Mouse (Mus musculus) left cerebral cortex, adult 18-20 months (tissue): ENCODE results near the gene Zfp568. TPM values are rescaled to one million over a fixed set of nuclear protein-coding genes. Genes with fewer than 3 reads are reported as not detected.
A peak's percentile ranks its signal among the peaks of the same experiment; 100 is the strongest.

Experiments
- DNase-seq, 2 experiments: peaks; one replicate each; pipeline ENCODE4 v3.0.0; 2021 to 2022; ENCODE audit warnings: low spot score in 2 of 2, mixed read lengths in 1 of 2
- total RNA-seq, 2 experiments: library from RNA; stranded (reverse); gene quantifications; 2 replicates each; pipeline ENCODE4 v1.2.3; 2021

Zfp568 gene
- total RNA-seq, 2 experiments from 2014 or later = 4.5 to 4.7 TPM

GRCm38 (mm10) chr7:30048126-30048525 is 64.4 kb downstream of the Zfp568 start:
- DNase-seq = no peak

GRCm38 (mm10) chr7:30050882-30051548 is 67.3 kb downstream of the Zfp568 start, which contains the start of gene Zfp14:
Gene Zfp14, minus strand, starts transcription at chr7:30051380.
- DNase-seq = peak; percentile 95 to 97

GRCm38 (mm10) chr7:30053591-30053990 is 69.8 kb downstream of the Zfp568 start:
- DNase-seq = no peak

GRCm38 (mm10) chr7:30060341-30060740 is 76.6 kb downstream of the Zfp568 start:
- DNase-seq = no peak

- DNase-seq = no peak
Observed at GRCm38 (mm10) chr7:30062478-30062877, 78.7 kb downstream of the Zfp568 start.

- DNase-seq = no peak
Observed at GRCm38 (mm10) chr7:30064622-30065021, 80.9 kb downstream of the Zfp568 start.

- DNase-seq = peak; percentile 78 to 87
Observed at GRCm38 (mm10) chr7:30072146-30073028, 88.6 kb downstream of the Zfp568 start, which contains the start of gene Zfp82. Gene Zfp82, minus strand, starts transcription at chr7:30072900.

Other genes starting within 250 kb of the Zfp568 start
- 10 to 100 TPM; 17.8 to 18.4 TPM for gene Zfp84, start 215.4 kb upstream of the Zfp568 start, total RNA-seq
- 10 to 100 TPM; 11.7 to 12.9 TPM for gene Zfp30, start 200.0 kb upstream of the Zfp568 start, total RNA-seq
- 10 to 100 TPM; 23.9 to 24.1 TPM for gene Zfp790, start 167.8 kb upstream of the Zfp568 start, total RNA-seq
- 10 to 100 TPM; 20.0 to 20.9 TPM for gene Zfp940, start 130.3 kb upstream of the Zfp568 start, total RNA-seq
- 10 to 100 TPM; 17.6 to 18.9 TPM for gene Zfp420, start 124.0 kb upstream of the Zfp568 start, total RNA-seq
- 10 to 100 TPM; 19.8 to 22.5 TPM for gene Zfp27, start 77.4 kb upstream of the Zfp568 start, total RNA-seq
- gene Zfp383, start 75.7 kb upstream of the Zfp568 start, total RNA-seq = 1 to 10 TPM; 9.6 to 9.8 TPM
- 10 to 100 TPM; 14.9 to 18.5 TPM for gene Zfp74, start 29.9 kb upstream of the Zfp568 start, total RNA-seq
- 1 to 10 TPM; 7.6 to 7.7 TPM for gene Zfp14, start 67.4 kb downstream of the Zfp568 start, total RNA-seq
- 1 to 10 TPM; 4.1 to 6.0 TPM for gene Zfp82, start 88.9 kb downstream of the Zfp568 start, total RNA-seq
- 1 to 10 TPM in 1 of 2 experiments, not detected in 1; 1.5 TPM for gene Gm26920, start 106.5 kb downstream of the Zfp568 start, total RNA-seq
- 1 to 10 TPM; 5.6 to 7.7 TPM for gene Zfp566, start 106.6 kb downstream of the Zfp568 start, total RNA-seq
- 10 to 100 TPM; 64.8 to 75.6 TPM for gene Zfp260, start 110.8 kb downstream of the Zfp568 start, total RNA-seq
- gene Zfp382, start 138.0 kb downstream of the Zfp568 start, total RNA-seq = 10 to 100 TPM; 31.3 to 36.0 TPM
- gene Zfp146, start 185.8 kb downstream of the Zfp568 start, total RNA-seq = 10 to 100 TPM; 48.4 to 48.7 TPM
- gene Cox7a1, start 200.2 kb downstream of the Zfp568 start, total RNA-seq = 1 to 10 TPM; 4.7 to 5.8 TPM
- 100 to 1,000 TPM; 174 to 176 TPM for gene Capns1, start 214.9 kb downstream of the Zfp568 start, total RNA-seq
- gene Polr2i, start 248.0 kb downstream of the Zfp568 start, total RNA-seq = 10 to 100 TPM; 58.0 to 60.0 TPM
- 100 to 1,000 TPM; 127 to 141 TPM for gene Tbcb, start 248.3 kb downstream of the Zfp568 start, total RNA-seq